Mouse (Mus musculus): ENCODE data around the gene Cdc14a. TPM values are rescaled to one million over a fixed set of nuclear protein-coding genes. Genes with fewer than 3 reads are reported as not detected.
"Not testable (repeated sequence)": the region's sequence is repeated elsewhere in the genome, so short reads cannot be mapped to it uniquely, and the experiment has no call there.

Cdc14a gene
- total RNA-seq, 2 experiments from 2014 or later, result 10.3 to 12.7 TPM

- no peak for DNase-seq
Observed at GRCm38 (mm10) chr3:116373196-116373595, 50.6 kb downstream of the Cdc14a start.

DNA sequence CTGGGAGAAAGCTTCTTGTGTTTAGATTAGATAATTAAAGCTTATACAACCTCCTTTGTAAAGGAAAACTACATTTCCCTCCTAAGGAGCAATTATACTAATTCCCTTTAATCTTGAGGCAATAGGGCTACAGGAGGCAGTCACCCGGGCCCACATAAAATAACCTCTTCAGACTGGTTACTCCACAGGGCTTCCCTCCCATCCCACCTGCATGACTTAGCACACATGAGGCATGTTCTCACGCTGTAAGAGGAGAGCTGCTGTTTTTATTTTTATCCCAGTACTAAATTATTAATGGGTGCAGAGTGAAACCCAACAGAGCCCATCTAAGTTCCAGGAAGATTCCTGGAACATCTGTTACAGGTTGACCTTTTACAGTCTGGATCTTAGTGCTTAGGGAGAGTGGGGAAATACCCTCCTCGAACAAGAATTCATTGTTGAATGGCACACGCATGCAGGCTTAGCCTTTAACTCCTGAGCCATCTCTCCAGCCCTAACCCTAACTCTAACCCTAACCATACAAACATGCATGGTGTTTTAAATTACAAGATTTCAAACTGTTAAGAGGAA is 54.9 kb downstream of the Cdc14a start:
- DNase-seq, result no peak

DNA sequence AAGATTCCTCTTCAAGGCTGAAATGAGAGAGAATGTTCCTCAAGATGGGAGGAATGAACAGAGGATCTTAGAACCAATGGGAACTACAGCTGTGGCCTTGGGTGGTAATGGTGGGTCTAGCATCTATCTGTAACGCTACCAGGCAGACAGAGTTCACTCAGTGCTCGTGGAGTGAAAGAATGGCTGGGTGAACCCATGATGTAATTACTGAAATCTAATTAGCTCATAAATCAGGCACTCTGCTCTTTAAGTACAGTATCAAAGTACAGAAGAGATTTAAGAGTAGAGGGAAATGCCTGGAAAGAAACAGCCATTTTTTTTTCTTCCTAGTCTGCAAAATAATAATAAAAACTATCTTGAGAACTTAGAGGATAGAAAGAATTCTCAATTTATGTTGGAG is 57.7 kb downstream of the Cdc14a start:
- DNase-seq, result no peak

GRCm38 (mm10) chr3:116361906-116362305 is 61.9 kb downstream of the Cdc14a start:
- no peak for DNase-seq

DNA sequence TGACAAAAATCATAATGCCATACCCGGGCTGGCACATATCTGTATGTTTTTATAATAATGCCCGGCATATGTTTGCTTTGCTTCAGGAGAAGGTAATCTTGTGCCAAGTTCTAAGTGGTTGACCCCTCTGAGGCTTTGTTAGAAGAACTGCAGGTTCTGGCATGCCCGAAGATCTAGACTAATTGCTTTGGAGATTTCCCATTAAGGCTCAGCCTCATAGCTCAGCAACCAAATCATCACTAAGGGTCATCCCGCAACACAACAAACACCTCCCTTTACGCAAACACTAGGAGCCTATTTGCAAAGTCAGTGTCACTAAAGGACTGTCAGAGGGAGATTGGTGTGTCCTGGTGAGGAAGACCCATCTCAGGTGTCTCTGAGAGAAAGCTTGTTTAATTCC is 62.7 kb downstream of the Cdc14a start:
- no peak for DNase-seq

DNA sequence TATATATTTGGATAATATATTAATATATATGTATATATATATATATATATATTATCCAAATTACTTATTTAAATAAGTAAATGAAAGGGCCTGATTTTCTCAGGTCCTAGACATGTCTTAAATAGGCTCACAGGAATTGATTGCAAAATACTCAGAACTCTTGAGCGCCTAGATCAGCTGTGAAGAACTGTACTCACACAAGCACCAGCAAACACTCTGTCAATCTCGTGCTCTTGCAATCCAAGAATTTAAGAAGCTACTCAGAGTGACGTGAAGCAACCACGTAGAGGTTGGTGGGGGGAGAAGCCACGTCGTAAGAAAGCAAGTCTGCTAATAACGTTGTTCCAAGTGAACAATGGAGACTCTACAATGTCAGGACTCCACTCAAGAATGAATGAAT is 66.0 kb downstream of the Cdc14a start:
- no peak for DNase-seq

GRCm38 (mm10) chr3:116357180-116357579 is 66.7 kb downstream of the Cdc14a start:
- DNase-seq, result no peak

GRCm38 (mm10) chr3:116355026-116355788 is 68.6 kb downstream of the Cdc14a start:
- DNase-seq, result no peak

DNA sequence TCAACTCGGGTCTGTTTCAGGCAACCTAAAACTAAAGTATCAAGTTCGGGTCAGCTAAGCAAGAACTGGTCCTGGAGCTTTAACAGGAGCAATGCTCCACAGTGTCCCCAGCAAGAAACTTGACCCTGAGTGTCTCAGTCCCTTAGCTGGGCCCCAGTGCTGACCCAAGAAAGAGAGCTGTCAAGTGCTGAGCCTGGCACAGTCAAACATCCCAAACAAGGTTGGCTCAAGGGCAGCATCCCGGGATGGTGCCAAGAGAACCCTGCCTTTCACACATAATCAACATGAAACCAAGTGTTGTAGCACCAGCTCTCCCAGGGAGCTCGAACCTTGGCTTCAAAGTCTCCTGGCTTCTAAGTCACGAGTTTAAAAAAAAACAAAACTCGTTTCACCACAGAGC is 71.3 kb downstream of the Cdc14a start:
- peak; percentile 65 for DNase-seq

DNA sequence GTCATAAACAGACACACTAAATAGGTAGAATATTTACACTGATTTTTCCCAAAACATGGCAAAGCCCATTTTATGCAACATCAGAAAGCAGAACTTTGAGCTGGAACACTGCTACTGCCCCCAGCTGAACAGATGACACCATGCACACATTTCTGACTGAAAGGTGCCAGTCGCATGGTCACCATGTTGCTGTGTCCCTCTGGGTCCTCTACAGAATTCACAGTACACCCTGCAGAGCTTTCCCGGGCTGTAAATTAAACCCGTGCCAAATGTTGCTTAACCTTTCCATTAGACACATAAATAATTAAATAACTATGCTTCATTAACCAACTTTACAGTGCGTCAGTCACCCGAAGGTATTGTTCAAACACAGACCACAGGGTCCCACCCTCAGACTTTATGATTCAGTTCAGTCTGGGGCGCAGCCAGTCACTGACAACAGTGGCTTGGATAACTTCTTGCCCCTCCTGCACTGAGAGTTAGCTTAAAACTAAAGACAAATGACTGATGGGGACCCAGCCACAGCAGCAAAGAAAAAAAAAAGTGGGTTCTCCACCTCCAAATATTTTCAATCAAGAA is 73.4 kb downstream of the Cdc14a start:
- no peak for DNase-seq

DNA sequence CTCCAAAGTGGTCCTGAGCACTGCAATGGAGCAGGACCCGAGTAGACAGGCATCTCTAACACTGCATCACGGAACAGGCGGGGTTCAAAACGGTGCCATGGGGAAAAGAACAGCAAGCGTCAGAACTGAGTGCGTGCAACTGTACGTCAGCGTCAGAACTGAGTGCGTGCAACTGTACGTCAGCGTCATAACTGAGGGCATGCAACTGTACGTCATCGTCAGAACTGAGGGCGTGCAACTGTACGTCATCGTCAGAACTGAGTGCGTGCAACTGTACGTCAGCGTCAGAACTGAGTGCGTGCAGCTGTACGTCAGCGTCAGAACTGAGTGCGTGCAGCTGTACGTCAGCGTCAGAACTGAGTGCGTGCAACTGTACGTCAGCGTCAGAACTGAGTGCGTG is 76.3 kb downstream of the Cdc14a start:
- not testable (repeated sequence) for DNase-seq

- DNase-seq, result no peak
Observed at GRCm38 (mm10) chr3:116345245-116345644, 78.6 kb downstream of the Cdc14a start.

- no peak for DNase-seq
Observed at GRCm38 (mm10) chr3:116342251-116342650, 81.6 kb downstream of the Cdc14a start.

DNA sequence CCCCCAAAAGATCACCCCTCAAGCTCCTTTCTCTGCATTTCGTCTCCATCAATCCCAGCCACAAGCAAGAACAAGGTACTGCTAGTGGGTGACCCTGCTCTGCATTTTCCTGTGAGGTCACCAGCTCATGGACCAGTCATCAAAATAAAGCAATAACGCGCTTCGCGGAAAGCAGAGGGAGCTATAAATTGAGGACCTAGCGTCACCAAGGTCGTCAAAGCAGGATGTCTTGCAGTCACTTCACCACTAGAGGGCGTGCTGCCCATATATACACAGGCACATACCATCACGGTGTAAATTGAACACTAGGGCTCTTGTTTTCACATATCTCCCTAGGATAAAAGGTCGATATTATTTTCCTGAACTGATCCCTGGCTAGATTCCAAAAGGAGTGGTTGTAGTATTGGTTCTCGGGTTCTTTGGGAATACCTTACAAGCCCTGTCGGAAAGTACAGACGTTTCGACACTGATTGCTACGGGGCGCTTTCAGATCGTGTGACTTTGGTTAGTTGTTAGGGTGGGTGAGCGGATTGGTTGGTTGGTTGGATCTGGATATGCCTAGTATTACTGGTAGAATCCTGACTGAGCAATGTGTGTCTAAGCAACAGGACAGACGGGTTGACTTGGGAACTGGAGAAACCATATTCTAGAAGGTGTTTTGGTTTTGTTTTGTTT is 82.7 kb downstream of the Cdc14a start:
- peak; percentile 86 for DNase-seq

DNA sequence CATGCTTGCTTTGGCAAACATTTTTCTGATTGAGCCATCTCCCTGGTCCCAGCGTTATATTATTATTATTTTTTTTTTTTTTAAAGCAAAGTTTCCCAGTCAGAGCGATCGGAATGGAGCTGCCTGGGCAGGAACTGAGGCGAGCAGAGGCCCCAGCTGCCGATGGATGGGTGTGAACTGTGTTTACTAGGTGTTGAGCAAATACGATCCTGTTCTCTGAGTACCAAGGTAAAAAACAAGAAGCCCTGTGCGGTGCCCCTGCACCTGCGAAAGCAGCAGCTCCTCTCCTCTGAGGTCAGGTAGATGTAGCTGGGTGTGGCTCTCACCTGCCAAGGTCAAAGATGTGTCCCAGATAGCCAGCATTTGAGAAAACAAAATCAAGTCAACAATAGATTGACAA is 83.6 kb downstream of the Cdc14a start:
- DNase-seq, result no peak

- no peak for DNase-seq
Observed at GRCm38 (mm10) chr3:116338616-116339015, 85.2 kb downstream of the Cdc14a start.

DNA sequence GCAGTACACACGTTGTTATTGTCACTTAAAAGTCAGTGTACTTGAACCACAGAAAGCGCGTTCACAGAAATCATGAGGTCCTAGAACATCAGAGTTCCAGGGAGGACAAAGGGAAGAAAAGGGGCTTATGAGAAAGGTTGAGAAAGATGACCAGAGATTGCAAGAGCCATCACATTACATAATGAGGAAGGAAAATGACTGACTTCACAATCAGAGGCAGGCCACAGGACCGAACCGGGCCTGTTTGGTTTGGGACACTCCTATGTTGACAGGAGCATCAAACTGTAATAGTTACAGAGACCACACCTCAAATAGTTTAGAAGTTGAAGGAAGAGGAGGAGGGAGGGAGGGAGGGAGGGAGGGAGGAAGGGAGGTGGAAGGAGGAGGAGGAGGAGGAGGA is 86.0 kb downstream of the Cdc14a start:
- no peak for DNase-seq

GRCm38 (mm10) chr3:116335036-116335435 is 88.8 kb downstream of the Cdc14a start:
- no peak for DNase-seq

DNA sequence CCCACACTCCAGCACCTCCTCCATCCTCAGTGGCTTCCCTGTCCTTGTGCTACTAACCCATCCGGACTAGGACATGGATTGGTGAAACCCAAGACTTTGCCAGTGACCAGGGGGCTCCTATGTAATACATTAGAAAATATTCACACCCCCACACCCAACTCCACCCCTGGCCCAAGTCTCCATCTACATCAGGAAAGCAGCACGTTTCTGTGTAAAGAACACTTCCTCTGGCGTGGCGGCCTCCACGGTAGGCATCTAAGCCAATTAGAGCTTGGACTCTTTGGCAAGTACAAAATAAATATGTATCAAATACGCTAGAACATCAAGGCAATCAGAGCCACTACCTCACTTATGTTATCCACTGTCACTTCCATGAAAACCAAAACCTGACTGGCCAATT is 90.1 kb downstream of the Cdc14a start:
- no peak for DNase-seq

DNA sequence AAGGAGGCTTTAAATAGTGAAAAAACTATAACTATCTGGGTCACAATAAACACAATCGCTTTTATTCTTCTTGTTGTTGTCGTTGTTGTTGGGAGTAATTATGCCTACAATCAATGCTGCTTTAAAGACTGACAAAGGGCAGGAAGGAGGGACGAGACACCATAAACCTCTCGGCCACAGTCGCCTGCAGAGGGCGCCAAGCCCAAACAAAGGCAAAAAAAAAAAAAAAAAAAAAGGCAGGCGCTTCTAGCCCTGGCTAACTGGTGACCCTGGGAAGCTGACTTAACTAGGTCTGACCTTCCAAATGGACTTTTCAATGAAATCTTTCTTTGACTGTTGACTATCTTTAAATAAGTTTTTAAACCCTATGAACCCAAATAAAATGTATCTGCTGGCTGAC is 90.6 kb downstream of the Cdc14a start:
- peak; percentile 63 for DNase-seq

GRCm38 (mm10) chr3:116331811-116332464 is 91.9 kb downstream of the Cdc14a start:
- peak; percentile 74 for DNase-seq

DNA sequence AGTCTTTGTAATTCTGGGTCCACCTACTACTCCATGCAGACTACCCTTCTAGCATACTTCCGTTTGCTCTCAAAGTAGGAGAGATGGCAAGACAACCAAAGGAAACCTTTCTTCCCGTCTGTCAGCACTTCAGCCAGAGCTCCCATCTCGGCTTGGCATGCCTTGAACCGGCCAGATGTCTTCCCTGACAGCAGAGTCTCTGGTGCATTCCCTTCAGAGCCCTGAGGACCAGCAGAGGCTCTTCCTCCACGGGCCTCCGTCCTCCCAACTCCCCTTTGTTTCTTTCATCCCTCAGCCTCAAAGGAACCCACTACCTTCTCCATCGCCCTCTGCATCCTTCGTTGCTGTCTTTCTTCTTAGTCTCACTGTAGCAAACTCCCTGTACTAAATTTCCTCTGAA is 93.9 kb downstream of the Cdc14a start:
- DNase-seq, result no peak

All from adrenal gland, postnatal 10 days (tissue).